Mouse (Mus musculus) liver, embryonic 14.5 days (tissue): ENCODE results near the gene Rap1gap2. TPM values are rescaled to one million over a fixed set of nuclear protein-coding genes. Genes with fewer than 3 reads are reported as not detected.

Source experiments
- ATAC-seq: fragments of 200-750 bp; cut with Nextera tagmentation; 2 replicates; pipeline ENCODE4 v1.8.0; 2017; ENCODE audit warnings: moderate number of reproducible peaks, mild to moderate bottlenecking, moderate library complexity; ENCODE audit not compliant: insufficient read depth
- DNase-seq, 3 experiments: peaks; one replicate each; pipeline ENCODE4 v3.0.0-alpha.2; 2012 to 2013; ENCODE audit warnings: low read depth in 3 of 3, low spot score in 3 of 3
- H3K27ac ChIP-seq: fragments of 300-500 bp; sonication (generic); 2 replicates; pipeline ENCODE4 v1.5.1; 2014; ENCODE audit warnings: moderate library complexity, mild to moderate bottlenecking, control low read depth, inconsistent platforms
- H3K27me3 ChIP-seq: fragments of 300-500 bp; sonication (generic); 2 replicates; pipeline ENCODE4 v1.6.1; 2014; ENCODE audit warnings: mild to moderate bottlenecking, low read length, moderate library complexity; ENCODE audit not compliant: control insufficient read depth, insufficient read depth
- H3K36me3 ChIP-seq: fragments of 300-500 bp; sonication (generic); replicated peaks from 2 replicates; pipeline ENCODE4 v1.6.1; 2014; ENCODE audit warnings: low read depth; ENCODE audit not compliant: control insufficient read depth, insufficient read depth
- H3K4me1 ChIP-seq, 2 experiments: fragments of 200-500 bp in 1 of 2; fragments of 300-500 bp in 1 of 2; sonication (generic) in 1 of 2; replicated peaks; 2 replicates each; pipeline ENCODE4 v1.6.1; 2012 to 2014; ENCODE audit warnings: antibody characterized with exemption in 1 of 2, inconsistent platforms in 1 of 2, low read length in 1 of 2; ENCODE audit not compliant: control insufficient read depth in 2 of 2, insufficient read depth in 2 of 2
- H3K4me2 ChIP-seq: fragments of 300-500 bp; sonication (generic); 2 replicates; pipeline ENCODE4 v1.6.1; 2014; ENCODE audit warnings: low read depth, mild to moderate bottlenecking, control low read depth, moderate library complexity
- H3K4me3 ChIP-seq, 2 experiments: fragments of 200-500 bp in 1 of 2; fragments of 300-500 bp in 1 of 2; sonication (generic) in 1 of 2; 2 replicates each; pipeline ENCODE4 v1.5.1; 2012 to 2014; ENCODE audit warnings: low read depth in 2 of 2, low read length in 2 of 2, mild to moderate bottlenecking in 2 of 2, control low read depth in 1 of 2, inconsistent platforms in 1 of 2, moderate library complexity in 1 of 2; ENCODE audit not compliant: insufficient read depth in 1 of 2
- H3K9ac ChIP-seq: fragments of 300-500 bp; sonication (generic); replicated peaks from 2 replicates; pipeline ENCODE4 v1.6.1; 2014; ENCODE audit warnings: mild to moderate bottlenecking, control low read depth, moderate library complexity
- H3K9me3 ChIP-seq: fragments of 300-500 bp; sonication (generic); 2 replicates; pipeline ENCODE4 v1.6.1; 2016; ENCODE audit warnings: low read length, mixed read lengths; ENCODE audit not compliant: control insufficient read depth
- CTCF ChIP-seq: IDR thresholded peaks from 2 replicates; pipeline ENCODE4 v1.5.1; 2016; ENCODE audit warnings: antibody characterized with exemption, low read depth, control low read depth
- EP300 ChIP-seq: IDR thresholded peaks from 2 replicates; pipeline ENCODE4 v1.6.1; 2016; ENCODE audit warnings: antibody characterized with exemption, low read depth
- WGBS: fragments of 180-500 bp; shearing (Covaris S2); extraction: QIAGEN DNeasy Blood & Tissue Kit; methylation state at CpG from one replicate; pipeline ENCODE4 v1.1.7; 2014; ENCODE audit not compliant: insufficient replicate concordance; 5-methylcytosine and 5-hydroxymethylcytosine counted together
- polyA plus RNA-seq, 2 experiments: library from polyadenylated mRNA; depleted of rRNA in 1 of 2; stranded (reverse) in 1 of 2; unstranded in 1 of 2; fragments of >200 nt; fragmentation: Nextera tagmentation in 1 of 2; extraction: Ambion mirVana in 1 of 2; gene quantifications; 2 replicates each; pipeline versions ENCODE4 v1.2.1 to v1.2.3; 2012 to 2014

Rap1gap2 gene
- polyA plus RNA-seq, 2 experiments: 0.56 to 0.98 TPM

DNA sequence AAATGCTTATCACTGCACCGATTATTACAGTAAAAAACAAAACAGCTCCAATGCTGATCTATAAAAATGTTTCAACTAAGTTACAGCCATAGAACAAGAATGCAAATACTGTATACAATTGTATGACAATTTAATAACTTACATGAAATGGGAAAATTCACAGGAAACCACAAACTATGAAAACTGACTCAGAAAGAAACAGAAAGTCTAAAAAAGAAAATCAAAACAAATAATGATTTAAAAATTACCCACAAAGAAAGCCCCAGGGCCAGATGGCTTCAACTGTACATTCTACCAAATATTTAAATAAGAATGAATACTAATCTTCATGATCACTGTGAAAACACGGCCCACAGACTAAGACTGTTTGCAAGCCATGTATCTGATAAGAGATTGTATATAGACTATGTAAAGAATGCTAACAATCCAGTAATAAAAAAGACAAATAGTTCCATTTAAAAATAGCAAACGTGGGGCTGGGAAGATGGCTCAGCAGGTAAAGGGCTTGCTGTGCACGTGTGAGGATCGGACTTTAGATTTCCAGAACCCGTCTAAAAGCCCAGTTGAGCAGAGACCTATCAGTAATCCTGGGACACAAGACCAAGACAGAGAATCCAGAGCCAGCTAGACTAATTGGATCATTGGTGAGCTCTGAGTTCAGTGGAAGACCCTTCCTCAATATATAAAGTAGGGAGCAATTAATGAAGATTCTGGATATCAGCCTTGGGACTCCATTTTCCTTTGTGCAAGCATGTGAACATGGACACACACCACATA lies 167.4 kb downstream of the Rap1gap2 start:
- WGBS: 60% methylated on average over 6 of the region's 6 CpGs
- Histone ChIP-seq H3K4me2 (no peak overlapping the region), H3K9me3 (no peaks in the 10 kb centered on the region), H3K9ac (no peak overlapping the region), H3K27ac (no peak overlapping the region), H3K27me3 (no peaks in the 10 kb centered on the region), H3K4me3 (no peak overlapping the region), H3K36me3 (no peaks in the 10 kb centered on the region), H3K4me1 (no peaks in the 10 kb centered on the region)
- no peak for DNase-seq
- no peak for TF ChIP-seq EP300
- TF ChIP-seq CTCF: no peak
- ATAC-seq: no peak

DNA sequence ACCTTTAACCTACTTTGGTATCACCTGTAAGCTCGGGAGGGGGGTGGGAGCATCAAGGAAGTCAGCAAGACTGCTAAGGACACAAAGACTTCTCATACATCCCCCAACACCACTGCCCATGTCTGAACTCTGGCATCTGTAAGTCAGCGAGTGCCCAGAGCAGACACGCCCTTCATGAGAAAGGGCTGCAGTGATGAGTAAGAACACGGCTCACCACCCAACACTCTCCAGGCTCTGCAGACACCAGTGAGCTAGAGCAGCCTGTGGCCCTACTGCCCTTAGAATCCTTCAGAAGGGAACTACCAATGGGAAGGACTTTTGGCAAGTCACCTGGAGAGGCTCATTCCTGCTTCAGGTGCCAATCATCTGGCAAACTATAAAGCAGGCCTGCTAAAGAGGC lies 168.3 kb downstream of the Rap1gap2 start:
- 51% methylated on average over 4 of the region's 4 CpGs for WGBS
- H3K4me2 ChIP-seq: no peak overlapping the region
- no peaks in the 10 kb centered on the region for H3K4me1 ChIP-seq
- DNase-seq: no peak
- no peak for ATAC-seq
- no peaks in the 10 kb centered on the region for H3K36me3 ChIP-seq
- no peak overlapping the region for H3K27ac ChIP-seq
- H3K27me3 ChIP-seq: no peaks in the 10 kb centered on the region
- TF ChIP-seq CTCF: no peak
- no peak for TF ChIP-seq EP300
- no peak overlapping the region for H3K9ac ChIP-seq
- no peaks in the 10 kb centered on the region for H3K9me3 ChIP-seq
- H3K4me3 ChIP-seq: no peak overlapping the region

DNA sequence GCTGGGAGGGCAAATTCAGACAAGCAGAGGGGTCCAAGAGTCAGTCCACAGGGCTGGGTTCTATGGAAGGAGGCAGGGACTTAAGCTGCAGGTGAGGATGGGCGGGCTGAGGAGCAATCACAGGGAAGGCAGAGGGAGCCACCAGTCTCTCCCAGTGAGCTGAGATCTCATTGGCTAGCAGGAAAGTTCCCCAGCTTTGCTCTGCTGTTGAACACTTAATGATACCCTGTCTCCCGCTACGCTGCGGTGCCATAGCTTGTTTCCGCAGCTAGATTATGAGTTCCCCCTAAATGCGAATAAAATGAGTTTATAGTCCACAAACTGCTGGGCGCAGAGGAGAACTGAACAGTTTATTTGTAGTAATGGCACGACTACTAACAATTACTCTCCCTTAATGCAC lies 170.6 kb downstream of the Rap1gap2 start:
- DNase-seq (no peak), ATAC-seq (no peak)
- Histone ChIP-seq H3K4me3 (no peak overlapping the region), H3K27ac (no peak overlapping the region), H3K4me1 (no peaks in the 10 kb centered on the region), H3K9ac (no peak overlapping the region), H3K27me3 (no peaks in the 10 kb centered on the region), H3K9me3 (no peaks in the 10 kb centered on the region), H3K4me2 (no peak overlapping the region), H3K36me3 (no peaks in the 10 kb centered on the region)
- TF ChIP-seq CTCF (no peak), EP300 (no peak)
- 65% methylated on average over 8 of the region's 8 CpGs for WGBS

DNA sequence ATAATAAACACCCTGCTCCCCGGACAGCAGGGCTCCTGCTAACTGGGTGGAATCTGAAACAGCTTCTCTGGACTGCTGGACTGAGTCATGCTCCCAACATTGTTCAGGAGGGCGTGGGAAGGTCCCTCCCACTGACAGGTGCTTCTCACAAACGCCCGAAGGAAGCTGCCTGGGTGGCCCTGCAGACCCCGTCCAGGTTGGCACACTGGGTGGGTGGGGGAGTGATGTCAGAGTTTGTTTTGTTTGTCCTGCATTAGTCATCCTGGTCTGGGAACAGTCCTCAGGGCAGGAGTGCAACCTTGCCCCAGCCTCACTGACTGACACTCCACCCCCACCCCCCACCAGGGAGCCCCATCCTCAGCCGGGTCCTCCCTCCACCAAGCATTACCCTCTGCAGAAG lies 171.5 kb downstream of the Rap1gap2 start:
- Histone ChIP-seq H3K9me3 (no peaks in the 10 kb centered on the region), H3K27ac (no peak overlapping the region), H3K4me1 (no peaks in the 10 kb centered on the region), H3K27me3 (no peaks in the 10 kb centered on the region), H3K9ac (no peak overlapping the region), H3K4me2 (no peak overlapping the region), H3K4me3 (no peak overlapping the region), H3K36me3 (no peaks in the 10 kb centered on the region)
- 51% methylated on average over 6 of the region's 6 CpGs for WGBS
- TF ChIP-seq EP300 (no peak), CTCF (no peak)
- no peak for DNase-seq
- no peak for ATAC-seq

DNA sequence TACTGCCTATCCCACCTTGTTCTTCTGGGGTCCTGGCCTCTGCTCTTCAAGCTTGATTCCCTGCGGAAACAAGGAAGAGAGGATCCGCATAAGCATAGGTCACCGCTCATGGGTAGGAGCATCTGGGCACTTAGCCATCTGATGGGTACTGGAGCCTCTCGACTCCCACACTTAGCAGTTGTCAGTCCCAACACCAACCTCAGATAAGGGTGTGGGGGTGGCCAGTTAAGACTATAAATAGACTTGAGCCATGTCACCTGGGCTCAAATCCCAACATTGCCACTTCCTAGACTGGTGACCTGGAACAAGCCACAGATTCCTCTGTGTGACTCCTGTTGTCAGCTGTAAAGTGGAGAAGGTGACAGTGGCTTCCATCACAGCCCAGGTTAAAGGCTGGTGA lies 172.5 kb downstream of the Rap1gap2 start:
- Histone ChIP-seq H3K9me3 (no peaks in the 10 kb centered on the region), H3K27ac (no peak overlapping the region), H3K4me3 (no peak overlapping the region), H3K36me3 (no peaks in the 10 kb centered on the region), H3K27me3 (no peaks in the 10 kb centered on the region), H3K9ac (no peak overlapping the region), H3K4me1 (no peaks in the 10 kb centered on the region), H3K4me2 (no peak overlapping the region)
- DNase-seq (no peak), ATAC-seq (no peak)
- no peak for TF ChIP-seq CTCF
- WGBS: 64% methylated on average over 4 of the region's 4 CpGs
